Mouse (Mus musculus): ENCODE measurements around the gene Fam222a. TPM values are rescaled to one million over a fixed set of nuclear protein-coding genes. Genes with fewer than 3 reads are reported as not detected.

The Fam222a gene
- polyA plus RNA-seq, 2 experiments, result 0.56 to 0.71 TPM

DNA sequence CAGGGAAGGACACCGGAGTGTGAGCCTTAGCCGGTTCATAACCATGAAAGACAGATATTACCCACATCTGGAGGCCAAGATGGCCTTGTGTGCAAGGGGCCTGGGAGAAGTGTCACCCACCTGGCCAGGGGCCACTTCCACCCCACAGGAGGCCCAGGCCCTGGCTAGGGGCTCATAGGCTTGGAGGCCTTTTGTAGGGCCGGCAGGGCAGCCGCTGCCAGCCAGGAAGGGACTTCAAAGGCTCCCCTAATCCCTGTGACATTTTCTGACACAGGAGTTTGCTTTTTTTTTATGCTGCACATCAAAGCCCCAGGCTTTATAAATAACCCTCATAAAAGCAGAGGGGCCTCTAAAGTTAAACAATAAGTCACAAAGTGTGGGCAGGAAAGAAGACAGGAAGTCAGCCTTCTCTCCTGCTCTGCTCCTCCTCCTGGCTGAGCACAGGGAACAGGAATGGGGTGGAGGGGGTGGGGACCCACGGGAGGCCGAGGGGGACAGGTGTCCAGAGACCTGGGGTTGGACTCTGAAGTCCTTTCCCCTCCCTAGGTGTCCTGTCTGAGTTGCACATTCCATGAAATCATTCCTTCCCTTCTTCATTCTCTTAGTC is 16.8 kb upstream of the Fam222a start:
- H3K27me3 ChIP-seq (ENCODE audit: control insufficient read depth, insufficient read depth, low read length), result no peaks in the 10 kb centered on the region
- WGBS (ENCODE audit: insufficient replicate concordance), result 31% methylated on average over 6 of the region's 6 CpGs
- no peak overlapping the region for H3K27ac ChIP-seq
- DNase-seq (ENCODE audit: low read depth in 3 of 3, low spot score in 3 of 3) (no peak), ATAC-seq (ENCODE audit: insufficient read depth) (no peak)
- no peak overlapping the region for H3K9ac ChIP-seq (replicated peaks)
- H3K36me3 ChIP-seq (replicated peaks; ENCODE audit: control insufficient read depth, insufficient read depth, low read depth), result no peaks in the 10 kb centered on the region
- H3K9me3 ChIP-seq (ENCODE audit: control insufficient read depth, low read length), result no peaks in the 10 kb centered on the region
- TF ChIP-seq CTCF (IDR thresholded peaks at IDR 0.05; ENCODE audit: low read depth), result no peak
- no peak for TF ChIP-seq EP300 (IDR thresholded peaks at IDR 0.05; ENCODE audit: low read depth)
- no peak overlapping the region for H3K4me3 ChIP-seq (ENCODE audit: insufficient read depth in 1 of 2, low read depth in 2 of 2, low read length in 2 of 2)
- H3K4me2 ChIP-seq (ENCODE audit: low read depth), result no peak overlapping the region
- no peaks in the 10 kb centered on the region; a peak in 1 of 4 replicates for H3K4me1 ChIP-seq (replicated peaks; ENCODE audit: control insufficient read depth in 2 of 2, insufficient read depth in 2 of 2, low read length in 1 of 2)

DNA sequence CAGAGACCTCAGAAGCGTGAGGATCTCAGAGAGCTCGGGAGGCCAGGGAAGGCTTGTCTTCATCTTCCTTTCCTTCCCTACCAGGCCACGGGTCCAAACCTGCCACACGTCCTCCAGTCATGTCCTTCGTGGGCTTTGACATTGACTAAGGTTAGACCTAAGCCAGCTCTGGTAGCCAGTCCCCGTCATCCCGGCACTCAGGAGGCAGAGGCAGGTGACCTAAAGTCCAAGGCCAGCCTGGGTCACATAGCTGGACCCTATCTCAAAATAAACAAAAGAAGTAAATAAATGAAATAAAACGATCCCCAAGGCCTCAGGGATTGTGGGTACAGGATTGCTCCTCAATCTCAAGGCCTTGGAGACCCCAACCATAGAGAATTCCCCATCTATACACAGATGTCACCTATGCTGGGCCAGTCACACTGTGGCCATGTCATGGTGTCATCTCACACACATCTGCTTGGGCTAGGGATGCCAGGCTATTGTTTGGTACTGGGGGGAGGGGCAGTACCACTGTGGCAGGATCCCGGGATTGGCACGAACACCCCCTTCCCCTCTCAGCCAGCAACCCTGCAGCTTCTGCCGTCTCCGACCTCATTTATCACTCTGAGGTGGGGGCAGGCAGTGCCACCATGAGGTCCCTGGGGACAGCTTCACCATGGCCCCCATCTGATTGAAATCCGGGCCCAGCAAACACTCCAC is 15.2 kb upstream of the Fam222a start:
- H3K27me3 ChIP-seq (ENCODE audit: control insufficient read depth, insufficient read depth, low read length), result no peaks in the 10 kb centered on the region
- H3K27ac ChIP-seq, result no peak overlapping the region
- TF ChIP-seq CTCF (IDR thresholded peaks at IDR 0.05; ENCODE audit: low read depth) (no peak), EP300 (IDR thresholded peaks at IDR 0.05; ENCODE audit: low read depth) (no peak)
- no peak for DNase-seq (ENCODE audit: low read depth in 3 of 3, low spot score in 3 of 3)
- no peaks in the 10 kb centered on the region for H3K9me3 ChIP-seq (ENCODE audit: control insufficient read depth, low read length)
- no peak overlapping the region for H3K4me3 ChIP-seq (ENCODE audit: insufficient read depth in 1 of 2, low read depth in 2 of 2, low read length in 2 of 2)
- no peak overlapping the region for H3K9ac ChIP-seq (replicated peaks)
- no peak overlapping the region for H3K4me2 ChIP-seq (ENCODE audit: low read depth)
- ATAC-seq (ENCODE audit: insufficient read depth), result no peak
- WGBS (ENCODE audit: insufficient replicate concordance), result 54% methylated on average over 13 of the region's 13 CpGs
- no peaks in the 10 kb centered on the region; a peak in 1 of 4 replicates for H3K4me1 ChIP-seq (replicated peaks; ENCODE audit: control insufficient read depth in 2 of 2, insufficient read depth in 2 of 2, low read length in 1 of 2)
- H3K36me3 ChIP-seq (replicated peaks; ENCODE audit: control insufficient read depth, insufficient read depth, low read depth), result no peaks in the 10 kb centered on the region

DNA sequence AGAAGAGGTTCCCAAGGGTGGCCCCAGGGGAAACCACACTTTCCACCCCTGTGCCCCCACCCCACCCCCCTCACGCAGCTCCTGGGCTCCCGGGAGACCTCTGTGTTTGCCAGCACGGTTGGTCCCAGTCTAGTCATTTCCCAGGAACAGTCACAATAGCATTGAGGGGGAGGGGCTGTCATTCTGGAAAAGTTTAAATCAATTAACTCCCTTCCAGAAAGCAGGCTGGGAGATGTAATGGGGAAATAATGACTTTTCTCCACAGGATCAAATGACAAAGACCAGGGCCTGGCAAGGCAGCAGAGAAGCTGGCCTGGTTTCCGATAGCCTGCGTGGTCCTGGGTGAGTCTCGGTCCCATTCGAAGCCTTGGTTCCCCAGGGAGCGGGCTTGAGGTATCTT is 14.1 kb upstream of the Fam222a start:
- H3K9ac ChIP-seq (replicated peaks), result no peak overlapping the region
- H3K27me3 ChIP-seq (ENCODE audit: control insufficient read depth, insufficient read depth, low read length), result no peaks in the 10 kb centered on the region
- H3K36me3 ChIP-seq (replicated peaks; ENCODE audit: control insufficient read depth, insufficient read depth, low read depth), result no peaks in the 10 kb centered on the region
- WGBS (ENCODE audit: insufficient replicate concordance), result 49% methylated on average over 8 of the region's 8 CpGs
- DNase-seq (ENCODE audit: low read depth in 3 of 3, low spot score in 3 of 3), result no peak
- no peak overlapping the region for H3K27ac ChIP-seq
- H3K4me2 ChIP-seq (ENCODE audit: low read depth), result no peak overlapping the region
- no peaks in the 10 kb centered on the region for H3K9me3 ChIP-seq (ENCODE audit: control insufficient read depth, low read length)
- TF ChIP-seq EP300 (IDR thresholded peaks at IDR 0.05; ENCODE audit: low read depth), result no peak
- no peak for TF ChIP-seq CTCF (IDR thresholded peaks at IDR 0.05; ENCODE audit: low read depth)
- no peak overlapping the region for H3K4me3 ChIP-seq (ENCODE audit: insufficient read depth in 1 of 2, low read depth in 2 of 2, low read length in 2 of 2)
- no peak for ATAC-seq (ENCODE audit: insufficient read depth)
- H3K4me1 ChIP-seq (replicated peaks; ENCODE audit: control insufficient read depth in 2 of 2, insufficient read depth in 2 of 2, low read length in 1 of 2), result peaks cover 0 to 3% of the 10 kb centered on the region in 2 experiments; a peak in 2 of 4 replicates

DNA sequence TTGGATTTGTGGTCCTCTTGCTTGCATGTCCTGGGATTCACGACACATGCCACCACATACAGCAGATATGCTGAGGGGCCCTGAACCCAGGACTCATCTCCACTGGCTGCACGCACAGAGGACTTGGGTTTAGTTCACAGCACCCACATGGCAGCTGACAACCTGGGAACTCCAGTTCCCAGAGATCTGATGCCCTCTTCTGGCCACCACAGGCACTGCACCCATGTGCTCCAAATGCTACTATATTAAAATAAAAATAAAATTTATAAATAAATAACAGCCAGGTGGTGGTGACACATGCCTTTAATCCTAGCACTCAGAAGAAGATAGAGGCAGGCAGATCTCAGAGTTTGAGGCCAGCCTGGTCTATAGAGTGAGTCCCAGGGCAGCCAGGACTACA is 12.4 kb upstream of the Fam222a start:
- no peaks in the 10 kb centered on the region for H3K36me3 ChIP-seq (replicated peaks; ENCODE audit: control insufficient read depth, insufficient read depth, low read depth)
- ATAC-seq (ENCODE audit: insufficient read depth) (no peak), DNase-seq (ENCODE audit: low read depth in 3 of 3, low spot score in 3 of 3) (no peak)
- no peak overlapping the region for H3K4me2 ChIP-seq (ENCODE audit: low read depth)
- H3K9me3 ChIP-seq (ENCODE audit: control insufficient read depth, low read length), result no peaks in the 10 kb centered on the region
- H3K4me1 ChIP-seq (replicated peaks; ENCODE audit: control insufficient read depth in 2 of 2, insufficient read depth in 2 of 2, low read length in 1 of 2), result peaks cover 0 to 7% of the 10 kb centered on the region in 2 experiments; a peak in 1 of 4 replicates
- H3K9ac ChIP-seq (replicated peaks), result no peak overlapping the region
- H3K27ac ChIP-seq, result no peak overlapping the region
- H3K27me3 ChIP-seq (ENCODE audit: control insufficient read depth, insufficient read depth, low read length), result no peaks in the 10 kb centered on the region
- TF ChIP-seq CTCF (IDR thresholded peaks at IDR 0.05; ENCODE audit: low read depth) (peak; percentile 50), EP300 (IDR thresholded peaks at IDR 0.05; ENCODE audit: low read depth) (no peak)
- no peak overlapping the region for H3K4me3 ChIP-seq (ENCODE audit: insufficient read depth in 1 of 2, low read depth in 2 of 2, low read length in 2 of 2)
- WGBS (ENCODE audit: insufficient replicate concordance), result 69% methylated on average over 2 of the region's 2 CpGs

DNA sequence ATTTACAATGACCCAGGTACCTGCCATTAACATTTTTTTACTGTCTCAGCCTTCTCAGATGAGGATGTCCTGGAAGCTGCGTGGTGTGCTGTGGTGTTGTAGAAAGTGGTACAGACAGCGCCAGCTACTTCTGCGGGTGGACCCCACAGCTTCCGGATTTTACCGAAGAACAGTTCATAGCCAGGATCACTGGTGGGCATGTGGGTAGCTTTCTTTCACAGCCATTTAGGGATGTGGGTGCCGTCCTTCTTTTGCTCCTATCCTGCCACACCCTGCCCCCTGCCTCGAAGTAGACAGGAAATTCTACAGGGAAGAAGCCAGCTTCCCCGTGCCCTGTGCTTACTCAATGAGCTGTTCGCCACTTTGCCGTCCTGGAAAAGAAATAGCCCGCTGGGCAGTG is 11.7 kb upstream of the Fam222a start:
- ATAC-seq (ENCODE audit: insufficient read depth), result no peak
- H3K4me2 ChIP-seq (ENCODE audit: low read depth), result no peak overlapping the region

More for the DNA sequence above, 11.7 kb upstream of the Fam222a start:
- WGBS (ENCODE audit: insufficient replicate concordance), result 37% methylated on average over 11 of the region's 11 CpGs
- H3K27me3 ChIP-seq (ENCODE audit: control insufficient read depth, insufficient read depth, low read length), result no peaks in the 10 kb centered on the region
- H3K27ac ChIP-seq, result no peak overlapping the region
- H3K4me3 ChIP-seq (ENCODE audit: insufficient read depth in 1 of 2, low read depth in 2 of 2, low read length in 2 of 2), result no peak overlapping the region
- no peak for DNase-seq (ENCODE audit: low read depth in 3 of 3, low spot score in 3 of 3)
- peaks cover 0 to 7% of the 10 kb centered on the region in 2 experiments; a peak in 1 of 4 replicates for H3K4me1 ChIP-seq (replicated peaks; ENCODE audit: control insufficient read depth in 2 of 2, insufficient read depth in 2 of 2, low read length in 1 of 2)
- no peaks in the 10 kb centered on the region for H3K36me3 ChIP-seq (replicated peaks; ENCODE audit: control insufficient read depth, insufficient read depth, low read depth)
- H3K9me3 ChIP-seq (ENCODE audit: control insufficient read depth, low read length), result no peaks in the 10 kb centered on the region
- no peak overlapping the region for H3K9ac ChIP-seq (replicated peaks)
- no peak for TF ChIP-seq EP300 (IDR thresholded peaks at IDR 0.05; ENCODE audit: low read depth)
- TF ChIP-seq CTCF (IDR thresholded peaks at IDR 0.05; ENCODE audit: low read depth), result no peak
